Mouse (Mus musculus) heart, adult 2 months (tissue): ENCODE results near the gene Sipa1l1. TPM values are rescaled to one million over a fixed set of nuclear protein-coding genes. Genes with fewer than 3 reads are reported as not detected.

Source experiments
- DNase-seq, 2 experiments: peaks; one replicate each; pipeline ENCODE4 v3.0.0; 2021
- H3K27ac ChIP-seq: fragments of 200-600 bp; 2 replicates; pipeline ENCODE4 v1.8.1; 2022
- H3K27me3 ChIP-seq: fragments of 200-500 bp; 2 replicates; pipeline ENCODE4 v1.6.1; 2012; ENCODE audit warnings: mild to moderate bottlenecking, low read length, inconsistent platforms, mixed read lengths; ENCODE audit not compliant: control insufficient read depth, insufficient read depth
- H3K36me3 ChIP-seq: fragments of 200-500 bp; 2 replicates; pipeline ENCODE4 v1.6.1; 2012; ENCODE audit warnings: low read length, inconsistent platforms; ENCODE audit not compliant: control insufficient read depth, insufficient read depth
- H3K4me1 ChIP-seq: fragments of 200-500 bp; 2 replicates; pipeline ENCODE4 v1.6.1; 2011; ENCODE audit warnings: low read length; ENCODE audit not compliant: control insufficient read depth, insufficient read depth
- H3K4me3 ChIP-seq: fragments of 200-600 bp; 2 replicates; pipeline ENCODE4 v1.8.1; 2022
- H3K79me2 ChIP-seq: fragments of 200-500 bp; replicated peaks from 2 replicates; pipeline ENCODE4 v1.6.1; 2012; ENCODE audit warnings: mild to moderate bottlenecking, inconsistent platforms, low read length, moderate library complexity, mixed read lengths; ENCODE audit not compliant: control insufficient read depth, insufficient read depth
- H3K9ac ChIP-seq: fragments of 200-500 bp; 2 replicates; pipeline ENCODE4 v1.6.1; 2012; ENCODE audit warnings: low read depth, mild to moderate bottlenecking, control low read depth, inconsistent platforms, low read length, mixed read lengths
- CTCF ChIP-seq: fragments of 200-600 bp; IDR thresholded peaks from 2 replicates; pipeline ENCODE4 v1.8.1; 2022; ENCODE audit warnings: antibody characterized with exemption, mild to moderate bottlenecking, moderate library complexity
- EP300 ChIP-seq: fragments of 200-500 bp; IDR thresholded peaks from 2 replicates; pipeline ENCODE4 v1.6.1; 2011; ENCODE audit warnings: low read depth, low read length, control low read depth; ENCODE audit not compliant: insufficient read depth
- POLR2A ChIP-seq: fragments of 200-500 bp; IDR thresholded peaks from 2 replicates; pipeline ENCODE4 v1.6.1; 2011; ENCODE audit warnings: mild to moderate bottlenecking, low read depth, low read length, control low read depth; ENCODE audit not compliant: insufficient read depth
- WGBS: fragments of 180-500 bp; shearing (Covaris S2); methylation state at CpG from one replicate; pipeline ENCODE4 v1.1.7; 2018; 5-methylcytosine and 5-hydroxymethylcytosine counted together
- intact Hi-C: fragments of 180-260 bp; cut with DNase I; formaldehyde crosslinking; loops from one replicate; pipeline ENCODE4 v1.15.1; 2025
- polyA plus RNA-seq: library from polyadenylated mRNA; depleted of rRNA; stranded (reverse); fragments of >200 nt; gene quantifications from 2 replicates; pipeline ENCODE4 v1.2.3, GENCODE M21; 2012
- total RNA-seq, 2 experiments: library from RNA; stranded (reverse); gene quantifications; 2 replicates each; pipeline ENCODE4 v1.2.3; 2021

Sipa1l1 gene
- total and polyA plus RNA-seq, 3 experiments: 6.9 to 9.1 (median 8.4) TPM

GRCm38 (mm10) chr12:82220367-82221089, 51.4 kb downstream of the Sipa1l1 start:
- H3K27me3 ChIP-seq: no peaks in the 10 kb centered on the region
- no peak for DNase-seq
- no peak for TF ChIP-seq POLR2A
- no peak for TF ChIP-seq EP300
- no peak for TF ChIP-seq CTCF
- H3K36me3 ChIP-seq: no peaks in the 10 kb centered on the region
- H3K4me3 ChIP-seq: no peak overlapping the region
- no peaks in the 10 kb centered on the region for H3K4me1 ChIP-seq
- intact Hi-C loops: no loop called here
- WGBS: 90% methylated on average over 5 of the region's 5 CpGs
- H3K27ac ChIP-seq: no peak overlapping the region
- peaks cover 1% of the 10 kb centered on the region; the same call in 1 of the 2 replicates for H3K79me2 ChIP-seq
- H3K9ac ChIP-seq: no peak overlapping the region

DNA sequence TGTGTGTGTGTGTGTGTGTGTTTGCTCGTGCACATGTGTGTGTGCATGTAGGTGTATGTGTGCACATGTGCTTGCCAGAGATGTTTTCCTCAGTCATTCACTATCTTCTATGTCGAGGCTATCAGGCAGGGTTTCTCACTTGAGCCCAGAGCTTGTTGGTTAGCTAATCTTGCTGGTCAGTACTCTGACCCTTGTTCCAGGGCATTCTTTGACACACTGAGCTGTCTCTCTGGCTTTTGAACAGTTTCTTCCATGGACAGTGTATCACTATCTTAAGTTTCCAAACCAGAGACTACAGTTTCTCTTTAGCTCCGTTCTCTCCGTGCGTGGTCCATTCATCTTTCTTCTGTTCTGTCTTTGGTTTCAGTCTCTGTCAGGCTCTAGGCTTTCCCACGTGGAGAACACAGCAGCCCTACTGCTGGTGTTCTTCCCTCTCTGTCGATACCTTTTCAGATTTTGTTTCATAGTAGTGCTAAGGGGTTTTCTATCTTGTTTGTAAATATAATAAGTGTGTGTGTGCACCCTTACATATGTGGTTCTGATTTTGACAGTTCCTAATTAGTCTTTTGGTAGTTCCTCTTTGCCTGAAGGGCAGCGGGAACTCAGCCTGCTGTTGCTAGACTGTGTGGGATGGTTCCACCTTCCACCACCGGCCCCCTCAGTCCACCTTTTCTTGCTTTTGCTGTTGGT, 54.2 kb downstream of the Sipa1l1 start:
- TF ChIP-seq CTCF (no peak), POLR2A (no peak), EP300 (no peak)
- 61% methylated on average over 9 of the region's 9 CpGs for WGBS
- intact Hi-C loops: no loop called here
- H3K9ac ChIP-seq: no peak overlapping the region
- H3K27ac ChIP-seq: no peak overlapping the region
- H3K79me2 ChIP-seq: peaks cover 3% of the 10 kb centered on the region
- no peak overlapping the region for H3K4me3 ChIP-seq
- peaks cover 3% of the 10 kb centered on the region for H3K4me1 ChIP-seq
- no peak for DNase-seq
- no peaks in the 10 kb centered on the region for H3K36me3 ChIP-seq
- H3K27me3 ChIP-seq: no peaks in the 10 kb centered on the region

DNA sequence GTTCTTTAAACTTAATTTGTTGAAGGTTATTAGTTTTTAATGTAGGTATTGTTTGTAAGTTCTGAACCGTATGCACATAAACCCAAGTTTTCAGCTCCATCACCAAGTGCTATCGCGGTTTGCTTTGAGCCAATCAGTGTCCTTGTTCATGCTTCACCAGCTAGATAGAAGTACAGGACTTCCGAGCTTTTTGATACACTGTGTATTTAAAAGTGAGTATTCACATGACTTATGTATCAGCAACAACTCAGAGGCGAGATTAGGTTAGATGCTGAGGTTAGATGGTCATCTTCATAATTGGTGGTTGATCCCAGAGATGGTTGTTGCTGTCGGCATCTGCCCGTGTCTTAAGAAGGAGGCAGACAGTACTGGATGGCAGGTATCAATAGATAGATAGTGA, 55.7 kb downstream of the Sipa1l1 start:
- intact Hi-C loops: loop anchor here (5.0 kb wide), 1 partner anchor 52 kb away; no protein-coding TSS in a partner anchor

GRCm38 (mm10) chr12:82225278-82225677, 56.2 kb downstream of the Sipa1l1 start:
- no peak overlapping the region for H3K4me3 ChIP-seq
- H3K79me2 ChIP-seq: peaks cover 3% of the 10 kb centered on the region
- WGBS: 92% methylated on average over 2 of the region's 2 CpGs
- no peaks in the 10 kb centered on the region for H3K27me3 ChIP-seq
- no peaks in the 10 kb centered on the region; the same call in 1 of the 2 replicates for H3K36me3 ChIP-seq
- TF ChIP-seq CTCF: no peak
- H3K27ac ChIP-seq: no peak overlapping the region
- peaks cover 6% of the 10 kb centered on the region for H3K4me1 ChIP-seq
- H3K9ac ChIP-seq: no peak overlapping the region
- intact Hi-C loops: loop anchor here (5.0 kb wide), 1 partner anchor 52 kb away; no protein-coding TSS in a partner anchor
- DNase-seq: no peak

More for the DNA sequence above, 55.7 kb downstream of the Sipa1l1 start:
- Histone ChIP-seq H3K4me1 (peaks cover 5% of the 10 kb centered on the region), H3K27ac (no peak overlapping the region), H3K9ac (no peak overlapping the region), H3K79me2 (peaks cover 3% of the 10 kb centered on the region), H3K4me3 (no peak overlapping the region), H3K36me3 (no peaks in the 10 kb centered on the region), H3K27me3 (no peaks in the 10 kb centered on the region)
- TF ChIP-seq EP300 (no peak), POLR2A (no peak), CTCF (no peak)
- DNase-seq: no peak
- WGBS: 96% methylated on average over 7 of the region's 7 CpGs

- H3K4me3 ChIP-seq: no peak overlapping the region
- H3K79me2 ChIP-seq: peaks cover 1% of the 10 kb centered on the region; the same call in 1 of the 2 replicates
- WGBS: 25% methylated on average over 4 of the region's 4 CpGs
- H3K9ac ChIP-seq: no peak overlapping the region
- H3K4me1 ChIP-seq: peaks cover 8% of the 10 kb centered on the region
- H3K27ac ChIP-seq: no peak overlapping the region
- no peaks in the 10 kb centered on the region; the same call in 1 of the 2 replicates for H3K36me3 ChIP-seq
- 0 out of 2 replicates have a peak, but pooled peaks have one; percentile 23 for TF ChIP-seq EP300
- TF ChIP-seq CTCF: no peak
- intact Hi-C loops: loop anchor here (5.0 kb wide), 1 partner anchor 52 kb away; no protein-coding TSS in a partner anchor
- DNase-seq: peak; percentile 27 to 55
- H3K27me3 ChIP-seq: no peaks in the 10 kb centered on the region
Observed at GRCm38 (mm10) chr12:82225751-82226228, 56.7 kb downstream of the Sipa1l1 start.
